Mouse (Mus musculus): ENCODE results near the gene Slco2a1. TPM values are rescaled to one million over a fixed set of nuclear protein-coding genes. Genes with fewer than 3 reads are reported as not detected.

Slco2a1 gene
- polyA plus RNA-seq, 1 experiment from 2014 or later: 2.4 TPM

DNA sequence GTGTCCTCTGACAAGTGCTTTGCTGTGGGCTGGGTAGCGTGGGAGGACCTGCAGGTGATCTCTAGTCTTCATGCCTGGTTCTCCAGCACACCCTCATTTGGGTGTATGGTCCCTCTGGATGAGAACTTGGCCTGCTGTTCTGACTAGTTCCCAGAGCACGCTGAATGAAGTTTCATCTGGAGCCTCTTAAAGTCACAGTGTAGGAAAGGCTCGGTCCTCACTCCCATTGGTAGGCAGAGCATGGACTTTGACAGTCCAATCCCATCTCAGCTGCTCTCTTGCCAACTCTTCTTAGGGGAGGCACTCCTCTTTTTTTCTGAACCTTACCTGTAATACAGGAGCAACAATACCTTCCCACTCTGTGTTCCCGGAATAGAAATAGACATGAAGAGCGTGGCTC lies 67.7 kb downstream of the Slco2a1 start:
- Histone ChIP-seq H3K4me3 (ENCODE audit: low read depth, low read length) (no peak overlapping the region), H3K4me1 (replicated peaks; ENCODE audit: control insufficient read depth, insufficient read depth, low read length) (no peaks in the 10 kb centered on the region), H3K27me3 (replicated peaks; ENCODE audit: control insufficient read depth, insufficient read depth, low read length) (no peaks in the 10 kb centered on the region), H3K27ac (ENCODE audit: low read depth, low read length) (no peak overlapping the region), H3K36me3 (ENCODE audit: control insufficient read depth, insufficient read depth, low read length) (no peaks in the 10 kb centered on the region), H3K4me2 (no peak overlapping the region), H3K9ac (ENCODE audit: low read depth, low read length) (no peak overlapping the region), H3K9me3 (ENCODE audit: control insufficient read depth, low read length) (no peaks in the 10 kb centered on the region)
- 86% methylated on average over 5 of the region's 5 CpGs for WGBS
- no peak for ATAC-seq (replicated peaks; ENCODE audit: low FRiP score)
- no peak for DNase-seq (ENCODE audit: low spot score)

DNA sequence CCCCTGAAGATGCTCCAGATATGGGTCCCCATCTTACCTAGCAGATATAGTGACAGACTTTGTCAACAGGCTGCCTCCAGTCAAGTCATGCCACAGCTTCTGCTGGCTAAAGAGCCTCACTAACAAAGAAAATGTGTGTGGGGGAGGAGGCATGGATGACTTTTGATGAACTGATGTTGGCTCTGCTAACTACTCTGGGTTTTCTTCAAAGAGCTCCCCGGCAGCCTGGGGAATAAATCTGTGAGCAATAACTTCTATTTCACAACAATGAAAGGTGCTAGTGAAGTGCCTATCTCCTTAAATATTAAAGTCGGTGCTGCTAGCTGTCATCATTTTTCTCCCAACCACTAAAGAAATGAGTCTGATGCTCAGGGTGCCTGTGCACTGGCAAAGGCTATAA lies 72.0 kb downstream of the Slco2a1 start:
- no peak overlapping the region for H3K4me2 ChIP-seq
- WGBS: 80% methylated on average over 2 of the region's 2 CpGs
- H3K4me1 ChIP-seq (replicated peaks; ENCODE audit: control insufficient read depth, insufficient read depth, low read length): no peaks in the 10 kb centered on the region
- H3K27ac ChIP-seq (ENCODE audit: low read depth, low read length): no peak overlapping the region
- H3K9me3 ChIP-seq (ENCODE audit: control insufficient read depth, low read length): no peaks in the 10 kb centered on the region
- H3K4me3 ChIP-seq (ENCODE audit: low read depth, low read length): no peak overlapping the region
- no peaks in the 10 kb centered on the region for H3K36me3 ChIP-seq (ENCODE audit: control insufficient read depth, insufficient read depth, low read length)
- H3K9ac ChIP-seq (ENCODE audit: low read depth, low read length): no peak overlapping the region
- no peaks in the 10 kb centered on the region for H3K27me3 ChIP-seq (replicated peaks; ENCODE audit: control insufficient read depth, insufficient read depth, low read length)
- no peak for ATAC-seq (replicated peaks; ENCODE audit: low FRiP score)
- no peak for DNase-seq (ENCODE audit: low spot score)

DNA sequence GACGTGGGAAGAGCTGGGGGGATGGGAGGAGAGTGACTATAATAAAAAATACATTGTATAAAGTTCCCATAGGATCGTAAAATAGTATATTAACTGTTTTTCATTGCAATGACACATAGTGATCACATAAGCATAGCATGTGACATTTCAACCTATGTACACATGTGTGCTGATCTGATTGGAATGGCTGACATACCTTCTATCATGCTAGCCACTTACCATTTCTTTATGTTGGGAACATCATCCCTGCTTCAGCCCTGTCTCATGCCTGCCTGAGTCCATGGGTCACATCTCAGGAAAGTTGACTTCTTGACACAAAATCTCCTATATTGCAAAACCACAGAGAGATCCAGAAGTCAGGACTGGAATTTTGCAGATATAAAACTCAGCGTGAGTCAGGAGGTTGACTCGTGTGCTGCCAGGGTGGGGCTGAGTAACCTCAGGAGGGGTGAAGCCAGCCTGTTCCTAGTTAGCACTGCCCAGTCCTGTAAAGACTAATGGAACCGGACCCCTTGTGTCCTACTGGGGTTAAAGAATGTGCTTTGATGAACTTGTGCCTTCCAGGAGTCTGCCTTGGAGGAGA lies 73.0 kb downstream of the Slco2a1 start:
- H3K9me3 ChIP-seq (ENCODE audit: control insufficient read depth, low read length): no peaks in the 10 kb centered on the region
- 62% methylated on average over 5 of the region's 5 CpGs for WGBS
- ATAC-seq (replicated peaks; ENCODE audit: low FRiP score): no peak

DNA sequence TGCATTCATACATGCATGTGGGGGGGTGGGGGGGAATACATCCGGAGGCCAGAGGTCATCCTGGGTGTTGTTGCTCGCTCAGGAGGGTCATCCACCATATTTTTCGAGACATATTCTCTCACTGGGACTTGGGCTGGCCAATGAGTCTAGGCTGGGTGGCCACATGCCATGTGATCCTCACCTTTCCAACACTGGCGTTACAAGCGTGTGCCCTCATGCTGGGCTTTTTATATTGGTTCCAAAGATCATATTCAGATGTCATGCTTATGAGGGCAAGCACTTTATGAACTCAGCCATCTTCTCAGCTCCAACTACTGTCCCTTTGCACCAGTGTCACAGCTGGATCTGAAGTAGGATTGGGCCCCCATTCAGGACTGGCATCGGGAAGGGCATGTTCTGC lies 75.1 kb downstream of the Slco2a1 start:
- Histone ChIP-seq H3K4me3 (ENCODE audit: low read depth, low read length) (no peak overlapping the region), H3K9me3 (ENCODE audit: control insufficient read depth, low read length) (no peaks in the 10 kb centered on the region), H3K4me1 (replicated peaks; ENCODE audit: control insufficient read depth, insufficient read depth, low read length) (no peaks in the 10 kb centered on the region), H3K27me3 (replicated peaks; ENCODE audit: control insufficient read depth, insufficient read depth, low read length) (no peaks in the 10 kb centered on the region), H3K9ac (ENCODE audit: low read depth, low read length) (no peak overlapping the region), H3K4me2 (no peak overlapping the region), H3K27ac (ENCODE audit: low read depth, low read length) (no peak overlapping the region), H3K36me3 (ENCODE audit: control insufficient read depth, insufficient read depth, low read length) (no peaks in the 10 kb centered on the region)
- 91% methylated on average over 6 of the region's 6 CpGs for WGBS
- DNase-seq (ENCODE audit: low spot score) (no peak), ATAC-seq (replicated peaks; ENCODE audit: low FRiP score) (no peak)

More for the DNA sequence above, 73.0 kb downstream of the Slco2a1 start:
- Histone ChIP-seq H3K9ac (ENCODE audit: low read depth, low read length) (no peak overlapping the region), H3K4me2 (no peak overlapping the region), H3K4me3 (ENCODE audit: low read depth, low read length) (no peak overlapping the region), H3K27me3 (replicated peaks; ENCODE audit: control insufficient read depth, insufficient read depth, low read length) (no peaks in the 10 kb centered on the region), H3K4me1 (replicated peaks; ENCODE audit: control insufficient read depth, insufficient read depth, low read length) (no peaks in the 10 kb centered on the region), H3K36me3 (ENCODE audit: control insufficient read depth, insufficient read depth, low read length) (no peaks in the 10 kb centered on the region), H3K27ac (ENCODE audit: low read depth, low read length) (no peak overlapping the region)
- no peak for DNase-seq (ENCODE audit: low spot score)

DNA sequence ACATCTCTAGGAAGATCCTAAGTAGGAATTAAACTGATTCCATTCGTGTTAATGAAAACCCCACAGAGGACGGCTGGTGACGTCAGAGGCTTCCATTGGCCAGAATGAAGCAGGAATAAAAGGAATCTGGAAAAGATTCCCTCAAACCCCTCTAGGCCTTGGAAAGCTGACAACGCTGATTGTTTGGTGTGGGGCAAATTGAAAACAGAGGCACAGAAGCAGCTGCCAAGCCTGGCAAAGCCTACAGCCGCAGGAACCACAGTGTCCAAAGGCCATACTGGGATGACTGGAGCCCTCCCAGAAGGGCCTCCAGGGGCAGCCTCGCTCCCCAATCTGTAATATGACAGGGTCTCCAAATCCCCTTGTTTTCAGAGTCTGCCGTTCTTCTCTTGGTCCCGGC lies 78.3 kb downstream of the Slco2a1 start:
- no peak for ATAC-seq (replicated peaks; ENCODE audit: low FRiP score)
- Histone ChIP-seq H3K9me3 (ENCODE audit: control insufficient read depth, low read length) (no peaks in the 10 kb centered on the region), H3K36me3 (ENCODE audit: control insufficient read depth, insufficient read depth, low read length) (no peaks in the 10 kb centered on the region), H3K4me2 (no peak overlapping the region), H3K27ac (ENCODE audit: low read depth, low read length) (no peak overlapping the region), H3K4me1 (replicated peaks; ENCODE audit: control insufficient read depth, insufficient read depth, low read length) (no peaks in the 10 kb centered on the region), H3K4me3 (ENCODE audit: low read depth, low read length) (no peak overlapping the region), H3K9ac (ENCODE audit: low read depth, low read length) (no peak overlapping the region), H3K27me3 (replicated peaks; ENCODE audit: control insufficient read depth, insufficient read depth, low read length) (no peaks in the 10 kb centered on the region)
- 79% methylated on average over 8 of the region's 8 CpGs for WGBS
- DNase-seq (ENCODE audit: low spot score): no peak

DNA sequence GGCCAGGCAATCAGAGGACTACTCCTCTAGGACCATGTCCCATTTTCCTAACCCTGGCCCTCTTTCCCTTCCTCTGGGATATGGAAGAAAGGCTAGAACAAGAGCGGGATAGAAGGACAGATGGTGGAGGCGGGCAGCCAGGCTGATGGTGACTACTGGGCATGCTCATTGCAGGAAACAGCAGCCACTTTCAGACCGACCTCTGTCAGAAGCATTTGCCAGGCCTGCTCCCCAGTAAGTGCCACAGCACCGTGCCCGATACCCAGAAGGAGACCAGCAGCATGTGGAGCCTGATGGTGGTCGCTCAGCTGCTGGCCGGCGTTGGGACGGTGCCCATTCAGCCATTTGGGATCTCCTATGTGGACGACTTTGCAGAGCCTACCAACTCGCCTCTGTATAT lies 79.1 kb downstream of the Slco2a1 start:
- H3K9ac ChIP-seq (ENCODE audit: low read depth, low read length): no peak overlapping the region
- no peak overlapping the region for H3K4me2 ChIP-seq
- no peak overlapping the region for H3K27ac ChIP-seq (ENCODE audit: low read depth, low read length)
- H3K9me3 ChIP-seq (ENCODE audit: control insufficient read depth, low read length): no peaks in the 10 kb centered on the region
- 87% methylated on average over 11 of the region's 11 CpGs for WGBS
- no peak for DNase-seq (ENCODE audit: low spot score)
- H3K4me3 ChIP-seq (ENCODE audit: low read depth, low read length): no peak overlapping the region
- no peak for ATAC-seq (replicated peaks; ENCODE audit: low FRiP score)
- no peaks in the 10 kb centered on the region for H3K27me3 ChIP-seq (replicated peaks; ENCODE audit: control insufficient read depth, insufficient read depth, low read length)
- no peaks in the 10 kb centered on the region for H3K4me1 ChIP-seq (replicated peaks; ENCODE audit: control insufficient read depth, insufficient read depth, low read length)
- H3K36me3 ChIP-seq (ENCODE audit: control insufficient read depth, insufficient read depth, low read length): no peaks in the 10 kb centered on the region

DNA sequence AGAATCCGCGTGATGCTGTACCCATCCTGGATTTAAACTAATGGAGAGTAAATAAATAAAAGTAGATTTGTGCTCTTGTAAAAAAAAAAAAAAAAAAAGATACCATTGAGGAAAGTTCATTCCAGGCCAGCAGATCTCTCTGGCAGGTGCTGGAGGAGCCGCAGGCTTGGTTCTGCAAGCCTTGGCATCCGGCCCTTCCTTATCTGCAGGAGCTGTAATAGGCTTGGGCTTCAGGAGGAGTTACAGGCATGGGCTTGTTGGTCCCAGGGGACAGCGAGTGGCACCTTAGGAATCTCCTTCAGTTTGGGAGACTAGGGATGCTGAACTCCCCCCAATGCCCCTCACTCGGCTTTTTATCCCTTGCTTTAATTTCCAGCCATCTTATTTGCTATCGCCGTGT lies 80.3 kb downstream of the Slco2a1 start:
- H3K27ac ChIP-seq (ENCODE audit: low read depth, low read length): no peak overlapping the region
- ATAC-seq (replicated peaks; ENCODE audit: low FRiP score) (no peak), DNase-seq (ENCODE audit: low spot score) (no peak)
- no peak overlapping the region for H3K4me3 ChIP-seq (ENCODE audit: low read depth, low read length)
- 88% methylated on average over 8 of the region's 8 CpGs for WGBS
- no peaks in the 10 kb centered on the region for H3K36me3 ChIP-seq (ENCODE audit: control insufficient read depth, insufficient read depth, low read length)
- H3K27me3 ChIP-seq (replicated peaks; ENCODE audit: control insufficient read depth, insufficient read depth, low read length): no peaks in the 10 kb centered on the region
- H3K4me1 ChIP-seq (replicated peaks; ENCODE audit: control insufficient read depth, insufficient read depth, low read length): no peaks in the 10 kb centered on the region
- H3K9me3 ChIP-seq (ENCODE audit: control insufficient read depth, low read length): no peaks in the 10 kb centered on the region
- no peak overlapping the region for H3K4me2 ChIP-seq
- H3K9ac ChIP-seq (ENCODE audit: low read depth, low read length): no peak overlapping the region

DNA sequence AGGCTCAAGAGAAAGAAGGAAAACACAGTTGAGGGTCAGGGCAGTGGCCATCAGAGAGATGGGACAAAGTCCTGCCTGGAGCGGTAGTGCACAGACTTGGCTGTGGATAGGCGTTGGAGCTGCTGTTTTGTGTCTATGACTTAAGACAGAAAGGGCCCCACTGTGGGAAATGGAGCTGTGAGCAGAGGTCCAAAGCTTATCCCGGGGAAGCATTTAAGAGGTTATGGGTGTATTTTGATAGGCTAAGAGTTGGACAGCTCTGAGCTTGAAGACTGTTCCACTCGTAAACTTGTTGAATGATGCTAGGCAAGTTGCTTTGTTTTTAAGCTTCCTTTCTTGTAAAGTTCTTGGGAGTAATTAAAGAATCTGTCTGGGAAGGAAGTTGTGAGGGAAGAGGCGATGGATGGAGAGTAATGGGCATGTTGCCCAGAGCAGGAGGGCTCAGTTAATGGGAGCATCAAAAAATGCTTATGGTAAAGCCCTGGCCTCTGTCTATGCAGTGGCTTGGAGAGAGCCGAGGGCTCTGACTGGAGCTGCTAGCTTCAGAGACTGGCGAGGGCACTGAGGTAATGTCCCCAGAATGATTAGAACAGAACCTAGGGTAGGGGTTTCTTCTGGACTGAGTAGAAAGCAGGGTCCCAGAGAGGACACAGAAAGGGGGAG lies 83.2 kb downstream of the Slco2a1 start:
- no peak overlapping the region for H3K4me3 ChIP-seq (ENCODE audit: low read depth, low read length)
- no peak overlapping the region for H3K4me2 ChIP-seq
- ATAC-seq (replicated peaks; ENCODE audit: low FRiP score) (no peak), DNase-seq (ENCODE audit: low spot score) (no peak)
- no peaks in the 10 kb centered on the region for H3K27me3 ChIP-seq (replicated peaks; ENCODE audit: control insufficient read depth, insufficient read depth, low read length)
- 78% methylated on average over 7 of the region's 7 CpGs for WGBS
- no peaks in the 10 kb centered on the region for H3K36me3 ChIP-seq (ENCODE audit: control insufficient read depth, insufficient read depth, low read length)
- H3K27ac ChIP-seq (ENCODE audit: low read depth, low read length): no peak overlapping the region
- H3K4me1 ChIP-seq (replicated peaks; ENCODE audit: control insufficient read depth, insufficient read depth, low read length): no peaks in the 10 kb centered on the region
- H3K9me3 ChIP-seq (ENCODE audit: control insufficient read depth, low read length): no peaks in the 10 kb centered on the region
- H3K9ac ChIP-seq (ENCODE audit: low read depth, low read length): no peak overlapping the region

DNA sequence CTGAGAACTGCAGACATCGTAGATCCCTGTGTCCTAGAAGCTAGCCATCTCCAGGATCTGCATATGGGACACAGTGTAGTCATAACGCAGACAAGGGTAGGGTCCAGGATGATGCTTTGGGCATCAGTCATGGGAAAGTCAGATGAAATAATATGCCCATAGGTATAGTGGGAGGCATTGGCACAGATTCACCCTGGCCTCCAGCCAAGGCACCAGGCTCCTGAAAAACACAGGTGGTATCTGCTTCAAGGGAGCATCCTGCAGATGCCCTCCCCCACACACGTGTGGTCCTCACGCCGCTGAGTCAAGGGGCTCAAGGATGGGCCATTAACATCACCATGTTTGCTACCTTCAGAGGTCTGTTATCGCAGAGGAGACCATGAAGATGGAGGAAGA lies 83.7 kb downstream of the Slco2a1 start:
- H3K9ac ChIP-seq (ENCODE audit: low read depth, low read length): no peak overlapping the region
- 85% methylated on average over 6 of the region's 6 CpGs for WGBS
- no peak for DNase-seq (ENCODE audit: low spot score)

More for the DNA sequence above, 83.7 kb downstream of the Slco2a1 start:
- ATAC-seq (replicated peaks; ENCODE audit: low FRiP score): no peak
- no peaks in the 10 kb centered on the region for H3K4me1 ChIP-seq (replicated peaks; ENCODE audit: control insufficient read depth, insufficient read depth, low read length)
- no peaks in the 10 kb centered on the region for H3K27me3 ChIP-seq (replicated peaks; ENCODE audit: control insufficient read depth, insufficient read depth, low read length)
- no peak overlapping the region for H3K27ac ChIP-seq (ENCODE audit: low read depth, low read length)
- H3K4me2 ChIP-seq: no peak overlapping the region
- H3K9me3 ChIP-seq (ENCODE audit: control insufficient read depth, low read length): no peaks in the 10 kb centered on the region
- no peak overlapping the region for H3K4me3 ChIP-seq (ENCODE audit: low read depth, low read length)
- no peaks in the 10 kb centered on the region for H3K36me3 ChIP-seq (ENCODE audit: control insufficient read depth, insufficient read depth, low read length)

Data from liver, embryonic 11.5 days (tissue).